Mouse (Mus musculus): ENCODE measurements around the gene Lrrc4. TPM values are rescaled to one million over a fixed set of nuclear protein-coding genes. Genes with fewer than 3 reads are reported as not detected.

Gene Lrrc4
- total RNA-seq, 1 experiment from 2014 or later: not detected

DNA sequence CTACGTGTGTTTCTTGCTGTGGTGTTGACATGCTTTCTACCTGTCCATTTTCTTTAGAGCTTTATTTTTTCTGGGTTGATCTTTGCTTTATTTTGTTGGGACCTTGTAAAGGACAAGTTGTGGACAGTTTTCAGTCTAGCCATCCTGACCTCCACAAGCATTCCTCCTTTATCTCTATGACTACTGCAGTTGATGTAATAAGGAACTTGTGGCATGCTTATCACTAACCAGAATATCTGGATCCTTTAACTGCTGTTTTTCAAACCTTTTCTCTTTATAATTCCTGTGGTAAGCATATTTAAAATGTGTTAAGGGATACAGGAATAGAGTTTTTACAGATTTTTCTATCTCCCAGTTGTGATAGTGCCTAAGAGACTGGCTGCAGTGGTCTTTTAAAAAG, 152.7 kb downstream of the Lrrc4 start:
- ATAC-seq (replicated peaks in 1 of 2; ENCODE audit: insufficient read depth in 1 of 2, low FRiP score in 2 of 2, low TSS enrichment in 1 of 2, low read depth in 1 of 2, poor library complexity in 2 of 2, severe bottlenecking in 2 of 2): no peak

DNA sequence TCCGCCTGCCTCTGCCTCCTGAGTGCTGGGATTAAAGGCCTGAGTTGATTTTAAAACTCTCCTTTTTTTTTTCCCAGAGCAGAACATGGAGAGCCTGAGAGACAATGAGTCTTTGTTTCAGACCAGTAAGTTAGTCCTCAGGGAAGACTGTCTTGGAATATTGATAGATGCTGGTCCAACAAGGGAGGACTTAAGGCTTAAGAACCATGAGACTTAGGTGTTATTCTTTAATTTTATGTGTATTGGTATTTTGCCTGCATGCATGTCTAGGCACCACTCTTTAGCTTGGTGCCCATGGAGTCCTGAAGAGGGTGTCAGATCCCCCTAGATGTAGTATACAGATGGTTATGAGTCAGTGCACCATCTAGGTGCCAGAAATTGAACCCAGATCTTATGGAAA, 156.9 kb downstream of the Lrrc4 start:
- ATAC-seq (replicated peaks in 1 of 2; ENCODE audit: insufficient read depth in 1 of 2, low FRiP score in 2 of 2, low TSS enrichment in 1 of 2, low read depth in 1 of 2, poor library complexity in 2 of 2, severe bottlenecking in 2 of 2): no peak

DNA sequence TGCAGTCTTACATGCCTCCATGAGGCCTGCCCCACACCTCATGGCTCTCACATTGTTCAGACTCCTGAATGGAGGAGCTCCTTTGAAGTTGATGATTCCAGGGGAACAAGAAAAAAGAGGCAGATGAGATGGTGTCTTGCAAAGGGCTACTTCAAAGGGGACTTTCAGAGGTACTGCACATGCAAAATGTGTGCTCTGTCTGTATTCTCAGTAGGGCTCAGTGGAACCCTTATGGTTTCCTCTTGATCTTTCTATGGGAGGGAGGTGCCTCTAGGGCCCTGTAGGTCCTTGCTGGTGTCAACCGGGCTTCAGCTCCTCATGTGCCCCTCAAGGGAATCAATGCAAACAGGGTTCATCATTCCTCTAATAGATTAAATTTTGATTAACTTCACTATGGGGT, 159.2 kb downstream of the Lrrc4 start:
- ATAC-seq (replicated peaks in 1 of 2; ENCODE audit: insufficient read depth in 1 of 2, low FRiP score in 2 of 2, low TSS enrichment in 1 of 2, low read depth in 1 of 2, poor library complexity in 2 of 2, severe bottlenecking in 2 of 2): no peak

DNA sequence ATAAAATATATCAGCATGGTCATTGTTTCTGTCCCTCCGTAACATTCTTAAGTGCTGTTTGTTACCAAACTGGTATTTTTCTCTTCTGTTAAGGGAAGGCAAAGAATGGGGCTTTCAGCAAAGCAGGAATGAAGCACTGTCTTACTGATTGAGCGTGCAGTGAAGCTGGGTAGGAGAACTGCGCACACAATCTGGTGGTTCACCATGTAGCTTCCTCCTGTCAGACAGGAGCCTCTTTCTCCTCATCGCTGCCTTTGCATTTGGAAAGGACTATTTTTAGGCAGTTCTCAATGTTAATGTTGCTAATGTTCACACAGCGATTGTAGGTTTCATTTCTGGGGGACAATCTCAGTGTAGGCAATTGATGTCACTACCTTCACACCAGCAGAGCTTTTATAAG, 162.3 kb downstream of the Lrrc4 start:
- no peak for ATAC-seq (replicated peaks in 1 of 2; ENCODE audit: insufficient read depth in 1 of 2, low FRiP score in 2 of 2, low TSS enrichment in 1 of 2, low read depth in 1 of 2, poor library complexity in 2 of 2, severe bottlenecking in 2 of 2)

DNA sequence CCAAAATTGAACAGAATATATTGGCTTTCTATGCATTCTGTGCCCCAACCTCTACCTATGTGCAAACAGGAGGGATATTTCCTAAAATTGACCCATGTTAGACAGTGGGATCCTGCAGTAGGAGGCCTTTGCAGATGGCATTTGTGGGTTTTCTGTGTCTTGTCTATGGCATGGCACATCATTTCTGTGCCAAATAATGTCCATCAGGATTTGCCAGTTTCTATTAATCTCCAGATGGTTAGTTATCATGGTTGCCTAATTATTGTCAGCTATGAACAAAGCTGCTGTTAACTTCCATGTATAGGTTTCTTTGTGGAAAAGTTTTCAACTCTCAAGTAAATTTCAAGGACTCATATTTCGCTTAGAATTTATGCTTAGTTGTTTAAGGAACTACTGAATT, 164.0 kb downstream of the Lrrc4 start:
- ATAC-seq (replicated peaks in 1 of 2; ENCODE audit: insufficient read depth in 1 of 2, low FRiP score in 2 of 2, low TSS enrichment in 1 of 2, low read depth in 1 of 2, poor library complexity in 2 of 2, severe bottlenecking in 2 of 2): no peak

DNA sequence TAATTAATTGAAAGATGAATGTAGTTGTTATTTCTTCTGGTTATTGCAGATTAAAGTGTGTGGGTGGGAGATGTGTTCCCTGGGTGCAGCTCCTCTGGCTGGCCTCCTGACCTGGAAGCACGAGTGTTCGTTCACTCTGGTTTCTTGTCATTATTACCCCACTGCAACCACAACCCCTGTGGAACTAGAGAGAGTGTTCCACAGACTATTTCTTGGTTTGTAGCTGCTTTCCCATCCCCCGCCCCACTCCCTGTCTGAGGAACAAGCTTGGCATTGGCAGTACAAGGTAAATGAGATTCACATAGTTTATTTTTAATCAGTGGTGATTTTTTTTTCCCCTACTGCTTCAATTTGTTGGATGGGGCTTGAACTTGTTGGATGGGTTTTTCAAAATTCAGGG, 166.8 kb downstream of the Lrrc4 start:
- ATAC-seq (replicated peaks in 1 of 2; ENCODE audit: insufficient read depth in 1 of 2, low FRiP score in 2 of 2, low TSS enrichment in 1 of 2, low read depth in 1 of 2, poor library complexity in 2 of 2, severe bottlenecking in 2 of 2): no peak

DNA sequence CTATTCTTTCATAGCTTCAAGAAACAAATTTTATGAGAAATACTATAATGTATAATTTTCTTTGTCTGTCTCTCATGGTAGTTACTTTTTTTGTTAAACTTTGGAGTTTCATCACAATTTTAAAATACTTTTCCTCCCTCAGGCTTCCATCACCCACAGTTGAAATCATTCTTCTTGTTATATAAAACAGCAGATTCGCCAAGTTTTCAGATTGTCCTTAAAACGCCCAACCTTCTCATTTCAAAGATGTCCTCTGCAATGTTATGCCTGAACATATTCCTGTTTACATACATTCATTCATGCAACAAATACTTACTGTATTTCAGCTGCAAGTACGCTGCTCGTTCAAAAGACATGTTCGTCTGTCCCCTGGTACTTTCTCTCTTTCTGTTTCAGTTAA, 167.9 kb downstream of the Lrrc4 start:
- no peak for ATAC-seq (replicated peaks in 1 of 2; ENCODE audit: insufficient read depth in 1 of 2, low FRiP score in 2 of 2, low TSS enrichment in 1 of 2, low read depth in 1 of 2, poor library complexity in 2 of 2, severe bottlenecking in 2 of 2)

DNA sequence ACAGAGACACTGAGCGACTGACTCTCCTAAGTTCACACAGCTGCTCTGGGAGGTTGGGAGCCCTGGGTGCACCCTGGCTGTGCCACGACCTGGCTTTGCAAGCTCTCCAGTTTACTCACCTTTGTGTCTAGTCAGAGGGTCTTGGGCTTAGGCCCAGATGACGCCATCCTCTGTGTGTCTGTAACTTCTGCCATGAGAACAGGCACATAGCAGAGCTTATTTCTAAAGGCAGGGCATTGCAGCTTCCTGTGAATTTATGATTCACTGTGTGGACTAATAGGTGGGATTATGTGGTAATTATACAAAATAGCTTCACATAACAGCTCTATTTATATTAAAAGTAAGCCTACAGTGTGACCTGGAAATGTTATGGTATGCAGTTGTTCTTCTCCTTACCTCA, 168.5 kb downstream of the Lrrc4 start:
- no peak for ATAC-seq (replicated peaks in 1 of 2; ENCODE audit: insufficient read depth in 1 of 2, low FRiP score in 2 of 2, low TSS enrichment in 1 of 2, low read depth in 1 of 2, poor library complexity in 2 of 2, severe bottlenecking in 2 of 2)

DNA sequence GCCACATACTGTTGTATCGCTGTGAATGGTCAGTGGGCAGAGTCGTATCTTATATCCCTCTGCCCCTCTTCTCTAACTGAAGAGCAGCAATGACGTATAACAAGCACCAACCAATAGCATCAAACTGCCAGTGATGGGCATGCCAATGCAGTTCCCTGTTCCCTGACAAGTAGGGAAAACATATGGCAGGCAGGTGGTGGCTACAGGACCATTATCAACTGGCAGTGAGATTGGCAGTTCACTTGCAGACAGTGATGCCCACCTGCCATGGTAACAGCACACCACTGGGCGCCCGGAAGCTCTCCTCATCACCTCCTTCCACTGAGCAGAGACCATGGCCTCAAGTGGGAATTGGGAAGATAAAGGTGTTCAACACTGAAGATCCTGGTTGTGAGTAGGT, 175.0 kb downstream of the Lrrc4 start:
- no peak for ATAC-seq (replicated peaks in 1 of 2; ENCODE audit: insufficient read depth in 1 of 2, low FRiP score in 2 of 2, low TSS enrichment in 1 of 2, low read depth in 1 of 2, poor library complexity in 2 of 2, severe bottlenecking in 2 of 2)

DNA sequence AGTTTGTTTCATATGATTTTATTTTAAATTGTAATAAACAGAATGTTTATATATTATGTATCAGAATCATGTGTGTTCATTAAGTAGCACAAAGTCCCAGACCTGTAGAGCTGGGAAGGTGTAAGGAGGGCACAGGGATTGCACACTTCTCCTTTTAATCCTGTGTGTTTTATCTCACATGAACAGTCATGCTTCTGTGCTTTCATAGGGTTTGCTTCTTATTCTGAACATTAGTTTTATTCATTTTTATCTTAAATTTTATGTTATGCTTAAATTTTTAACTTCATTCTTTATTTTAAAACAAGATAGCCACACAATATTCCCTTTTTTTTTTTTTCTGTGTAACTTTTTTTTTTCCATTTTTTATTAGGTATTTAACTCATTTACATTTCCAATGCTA, 186.3 kb downstream of the Lrrc4 start:
- no peak for ATAC-seq (replicated peaks in 1 of 2; ENCODE audit: insufficient read depth in 1 of 2, low FRiP score in 2 of 2, low TSS enrichment in 1 of 2, low read depth in 1 of 2, poor library complexity in 2 of 2, severe bottlenecking in 2 of 2)

DNA sequence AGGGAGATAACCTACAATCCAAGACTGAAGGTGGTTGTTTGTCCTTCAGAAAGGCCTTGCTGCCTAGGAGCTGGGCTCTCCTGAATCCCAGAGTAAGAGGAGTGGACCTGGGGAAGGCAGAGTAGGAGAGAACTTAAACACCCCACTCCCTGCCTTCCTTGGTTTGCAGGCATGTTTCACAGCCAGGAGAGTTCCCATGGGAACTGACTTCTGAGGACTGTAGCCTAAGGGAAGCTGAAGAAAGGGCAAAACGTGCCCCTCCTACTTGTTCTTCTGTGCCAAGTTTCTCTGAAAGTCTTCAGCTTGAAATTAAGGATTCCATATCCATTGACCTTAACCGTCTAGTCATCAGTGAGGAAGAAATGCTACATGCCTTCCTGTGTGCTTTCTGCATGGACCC, 188.6 kb downstream of the Lrrc4 start:
- ATAC-seq (replicated peaks in 1 of 2; ENCODE audit: insufficient read depth in 1 of 2, low FRiP score in 2 of 2, low TSS enrichment in 1 of 2, low read depth in 1 of 2, poor library complexity in 2 of 2, severe bottlenecking in 2 of 2): no peak

DNA sequence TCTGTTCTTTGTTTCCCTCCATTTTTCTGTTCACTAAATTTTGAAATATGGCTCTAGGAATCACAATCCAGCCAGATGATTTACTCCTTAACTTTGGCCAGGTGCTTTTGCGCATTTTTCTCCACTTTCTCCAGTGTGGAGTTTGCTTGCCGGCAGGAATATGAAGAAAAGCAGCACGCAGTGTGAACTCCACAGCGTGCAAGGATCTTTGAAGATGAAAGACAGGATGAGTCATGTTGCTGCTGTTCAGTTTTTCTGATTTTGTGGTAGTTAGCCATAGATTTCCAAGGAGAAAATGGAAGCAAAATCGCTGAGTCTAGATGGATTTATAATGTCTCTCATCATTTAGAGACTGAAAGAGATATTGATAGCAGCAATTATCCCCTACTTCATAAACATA, 191.5 kb downstream of the Lrrc4 start:
- no peak for ATAC-seq (replicated peaks in 1 of 2; ENCODE audit: insufficient read depth in 1 of 2, low FRiP score in 2 of 2, low TSS enrichment in 1 of 2, low read depth in 1 of 2, poor library complexity in 2 of 2, severe bottlenecking in 2 of 2)

DNA sequence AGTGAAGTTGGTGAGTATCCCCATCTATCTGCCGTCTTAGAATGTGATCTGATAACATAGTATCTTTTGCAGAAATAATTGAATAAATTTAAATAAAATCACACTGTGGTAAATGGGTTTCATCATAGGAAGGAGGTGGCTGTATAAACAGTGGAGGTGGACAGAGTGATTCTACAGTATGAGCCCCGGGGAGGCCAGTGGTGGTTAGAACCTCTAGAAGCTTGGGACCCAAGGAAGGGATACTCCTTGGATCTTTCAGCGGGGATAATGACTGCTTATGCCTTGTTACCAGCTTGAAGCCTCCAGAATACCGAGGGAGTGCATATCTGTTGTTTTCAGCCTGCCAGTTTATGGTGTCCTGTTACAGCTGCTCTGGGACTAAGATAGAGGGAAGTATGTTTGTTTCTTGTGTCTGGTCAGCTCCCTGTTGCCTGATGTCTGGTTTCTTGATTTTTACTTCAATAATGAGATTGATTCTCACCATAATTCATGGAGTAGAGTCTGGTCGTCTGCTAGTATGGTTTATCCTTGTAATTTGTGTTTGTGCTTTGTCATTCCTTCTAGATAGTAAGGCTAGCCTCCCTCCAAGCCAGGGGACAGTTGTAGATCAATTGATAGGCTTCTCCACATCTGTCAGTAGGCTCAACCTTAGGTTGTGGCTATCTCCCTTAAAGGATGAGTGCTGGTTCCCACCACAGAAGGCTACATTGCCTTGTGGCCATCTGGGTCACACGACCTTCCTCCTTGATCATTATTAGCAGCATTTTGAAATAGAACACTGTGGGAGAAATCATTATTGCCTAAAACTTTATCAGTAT, 195.8 kb downstream of the Lrrc4 start:
- ATAC-seq (replicated peaks in 1 of 2; ENCODE audit: insufficient read depth in 1 of 2, low FRiP score in 2 of 2, low TSS enrichment in 1 of 2, low read depth in 1 of 2, poor library complexity in 2 of 2, severe bottlenecking in 2 of 2): no peak

DNA sequence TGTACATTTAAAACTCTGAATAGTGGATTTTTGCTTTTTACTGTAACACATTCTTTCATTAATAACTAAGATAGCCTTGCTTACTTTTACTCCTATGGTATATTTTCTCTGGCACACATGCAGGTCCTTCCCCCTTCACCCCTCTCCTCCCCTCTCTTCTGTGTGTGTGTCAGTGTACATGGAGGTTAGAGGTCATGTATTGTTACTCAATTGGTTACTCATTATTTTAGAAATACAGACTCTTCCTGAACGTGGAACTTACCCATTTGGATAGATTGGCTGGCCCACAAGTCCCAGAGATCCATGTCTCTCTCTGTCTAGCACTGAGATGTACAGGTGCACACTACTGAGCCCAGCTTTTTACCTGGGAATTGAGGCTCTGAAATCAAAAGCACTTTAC, 196.5 kb downstream of the Lrrc4 start:
- no peak for ATAC-seq (replicated peaks in 1 of 2; ENCODE audit: insufficient read depth in 1 of 2, low FRiP score in 2 of 2, low TSS enrichment in 1 of 2, low read depth in 1 of 2, poor library complexity in 2 of 2, severe bottlenecking in 2 of 2)

DNA sequence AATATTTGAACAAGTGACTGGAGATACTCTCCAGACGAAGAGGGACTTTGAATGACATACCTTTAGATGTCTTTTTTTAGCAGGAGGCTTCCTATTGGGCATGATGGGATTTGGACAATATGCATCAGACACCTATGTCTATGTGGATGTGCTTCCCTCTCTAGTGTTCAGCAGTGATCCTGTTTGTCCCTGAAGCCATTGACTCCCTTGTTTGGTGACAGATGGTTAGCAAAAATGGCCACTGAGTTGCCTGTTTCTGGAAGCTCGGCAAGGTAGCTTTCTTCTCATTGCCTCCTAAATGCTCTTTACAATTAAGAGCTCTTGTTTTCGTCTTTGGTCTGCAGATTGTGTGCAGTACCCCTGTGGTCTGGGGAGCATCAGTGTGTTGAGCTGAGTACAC, 197.9 kb downstream of the Lrrc4 start:
- no peak for ATAC-seq (replicated peaks in 1 of 2; ENCODE audit: insufficient read depth in 1 of 2, low FRiP score in 2 of 2, low TSS enrichment in 1 of 2, low read depth in 1 of 2, poor library complexity in 2 of 2, severe bottlenecking in 2 of 2)

DNA sequence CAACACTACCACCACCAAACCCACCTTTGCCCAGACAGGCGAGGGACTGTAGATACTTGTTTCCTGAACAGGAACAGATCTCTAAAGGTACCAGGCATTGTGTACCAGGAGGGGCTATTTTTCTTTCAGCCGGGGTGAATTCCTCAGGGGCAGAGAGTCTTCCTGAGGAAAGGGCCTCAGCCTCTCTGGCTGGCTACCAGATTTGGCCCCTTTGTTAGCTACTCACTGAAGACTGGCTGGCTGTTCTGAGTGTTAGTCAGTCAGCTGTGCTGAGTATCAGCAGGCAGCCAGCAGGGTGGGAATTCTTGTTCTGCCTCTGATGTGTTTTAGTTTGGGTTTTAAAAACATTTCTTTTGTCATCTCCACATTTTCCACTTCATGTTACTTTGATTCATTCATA, 198.4 kb downstream of the Lrrc4 start:
- no peak for ATAC-seq (replicated peaks in 1 of 2; ENCODE audit: insufficient read depth in 1 of 2, low FRiP score in 2 of 2, low TSS enrichment in 1 of 2, low read depth in 1 of 2, poor library complexity in 2 of 2, severe bottlenecking in 2 of 2)

DNA sequence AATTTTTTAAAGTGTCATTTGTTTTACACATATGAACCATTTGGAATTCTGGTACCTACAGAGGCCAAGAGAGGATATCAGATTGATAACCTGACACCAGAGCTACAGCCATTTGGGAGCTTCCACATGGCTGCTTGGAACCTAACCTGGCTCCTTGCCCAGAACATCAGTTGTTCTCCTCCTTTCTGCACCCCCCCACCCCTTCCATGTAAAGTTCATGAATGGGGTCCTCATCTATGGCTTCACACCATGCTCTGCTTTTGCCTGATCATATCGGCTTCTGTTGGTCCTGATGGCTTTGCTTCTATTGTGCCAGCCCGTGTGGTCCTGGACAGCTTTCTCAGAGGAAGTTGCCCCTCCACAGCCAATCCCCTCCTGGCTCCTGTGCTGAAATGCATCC, 200.6 kb downstream of the Lrrc4 start:
- ATAC-seq (replicated peaks in 1 of 2; ENCODE audit: insufficient read depth in 1 of 2, low FRiP score in 2 of 2, low TSS enrichment in 1 of 2, low read depth in 1 of 2, poor library complexity in 2 of 2, severe bottlenecking in 2 of 2): no peak

DNA sequence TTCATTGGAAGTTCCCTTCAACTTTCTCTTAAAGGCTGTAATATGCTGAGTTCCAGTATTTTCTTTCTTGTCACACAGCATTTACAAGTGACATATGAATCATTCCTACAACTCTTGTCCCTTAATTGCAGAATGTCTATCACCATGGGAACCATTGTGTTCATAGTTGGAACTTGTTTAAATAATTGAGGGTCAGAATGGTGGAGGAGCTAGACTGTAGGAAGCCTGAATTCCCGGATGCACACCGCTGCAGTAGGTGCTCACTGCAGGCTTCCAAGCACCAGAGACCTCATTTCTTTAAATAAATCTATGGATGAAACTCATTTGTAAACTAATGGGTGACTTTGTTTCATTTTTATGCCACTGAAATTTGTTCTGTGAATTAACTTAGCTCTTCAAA, 201.7 kb downstream of the Lrrc4 start:
- ATAC-seq (replicated peaks in 1 of 2; ENCODE audit: insufficient read depth in 1 of 2, low FRiP score in 2 of 2, low TSS enrichment in 1 of 2, low read depth in 1 of 2, poor library complexity in 2 of 2, severe bottlenecking in 2 of 2): no peak

DNA sequence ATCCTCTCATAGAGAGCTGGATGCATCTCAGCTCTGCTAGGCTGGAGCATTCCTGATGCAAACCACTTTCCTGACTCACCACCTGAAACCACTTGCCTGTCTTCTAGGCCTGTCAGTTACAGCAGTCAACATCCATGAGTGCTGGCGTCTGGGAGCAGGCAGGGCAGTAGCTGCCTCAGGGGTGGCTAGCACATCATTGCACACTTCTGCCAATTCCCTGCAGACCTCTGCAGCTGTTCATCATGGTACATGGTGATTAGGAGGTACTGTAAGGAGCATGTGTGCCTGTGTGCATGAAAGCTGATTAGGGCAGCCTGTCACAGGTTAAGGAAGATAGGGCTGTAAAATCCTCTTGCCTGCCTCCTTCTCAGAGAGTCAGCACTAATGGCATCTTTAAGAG, 203.1 kb downstream of the Lrrc4 start:
- ATAC-seq (replicated peaks in 1 of 2; ENCODE audit: insufficient read depth in 1 of 2, low FRiP score in 2 of 2, low TSS enrichment in 1 of 2, low read depth in 1 of 2, poor library complexity in 2 of 2, severe bottlenecking in 2 of 2): peak; percentile 17 to 25; a peak in 1 of 4 replicates

All from hematopoietic stem cell, adult 5-6 weeks (primary cell).